Mouse (Mus musculus) ovary, postnatal 36 days (tissue): Measurements from ENCODE around the gene Parva.

Experiments
- DNase-seq: peaks from one replicate; pipeline ENCODE4 v3.0.0; 2022; ENCODE audit warnings: low spot score, mixed read lengths

Parva gene

GRCm38 (mm10) chr7:112427357-112428157 is at the start of gene Parva:
Gene Parva (plus strand): TSS chr7:112427505.
- peak; percentile 81 for DNase-seq

GRCm38 (mm10) chr7:112378056-112378455 is 49.2 kb upstream of the Parva start:
- peak; percentile 29 for DNase-seq

GRCm38 (mm10) chr7:112378476-112378875 is 48.8 kb upstream of the Parva start:
- DNase-seq = no peak

GRCm38 (mm10) chr7:112386521-112386920 is 40.8 kb upstream of the Parva start:
- no peak for DNase-seq

- no peak for DNase-seq
Measured at GRCm38 (mm10) chr7:112387876-112388275, 39.4 kb upstream of the Parva start.

GRCm38 (mm10) chr7:112388363-112388875 is 38.9 kb upstream of the Parva start:
- DNase-seq = no peak

- no peak for DNase-seq
Measured at GRCm38 (mm10) chr7:112389611-112390251, 37.6 kb upstream of the Parva start.

- DNase-seq = no peak
Measured at GRCm38 (mm10) chr7:112390252-112390936, 36.9 kb upstream of the Parva start.

- no peak for DNase-seq
Measured at GRCm38 (mm10) chr7:112390937-112391605, 36.2 kb upstream of the Parva start.

GRCm38 (mm10) chr7:112397786-112398185 is 29.5 kb upstream of the Parva start:
- DNase-seq = no peak

- no peak for DNase-seq
Measured at GRCm38 (mm10) chr7:112399425-112400170, 27.7 kb upstream of the Parva start.

GRCm38 (mm10) chr7:112400175-112400574 is 27.1 kb upstream of the Parva start:
- DNase-seq = peak; percentile 79

GRCm38 (mm10) chr7:112405061-112405460 is 22.2 kb upstream of the Parva start:
- DNase-seq = no peak

GRCm38 (mm10) chr7:112405578-112405977 is 21.7 kb upstream of the Parva start:
- DNase-seq = no peak

GRCm38 (mm10) chr7:112407597-112407996 is 19.7 kb upstream of the Parva start:
- DNase-seq = peak; percentile 54

- DNase-seq = no peak
Measured at GRCm38 (mm10) chr7:112409991-112410390, 17.3 kb upstream of the Parva start.

GRCm38 (mm10) chr7:112413286-112413685 is 14.0 kb upstream of the Parva start:
- DNase-seq = no peak

GRCm38 (mm10) chr7:112416058-112416526 is 11.2 kb upstream of the Parva start:
- no peak for DNase-seq

- no peak for DNase-seq
Measured at GRCm38 (mm10) chr7:112416730-112417513, 10.4 kb upstream of the Parva start.

- DNase-seq = no peak
Measured at GRCm38 (mm10) chr7:112417598-112417997, 9.7 kb upstream of the Parva start.
